Mouse (Mus musculus): ENCODE measurements at regions not wholly inside any gene's neighbourhood (a gene's known extent, or its start where the extent isn't known, plus 50 kb on each side); places are given as distances from the start of the nearest gene placed in this dataset.
A peak's percentile ranks its signal among the peaks of the same experiment; 100 is the strongest.

GRCm38 (mm10) chr4:107736866-107737265 lies 52.8 kb upstream of the Dmrtb1 start:
- no peak for DNase-seq (ENCODE audit: low spot score)
- no peak for TF ChIP-seq CTCF (IDR thresholded peaks at IDR 0.05; ENCODE audit: low read depth)
- Histone ChIP-seq H3K4me2 (ENCODE audit: low read depth, low read length) (no peak overlapping the region), H3K27ac (no peak overlapping the region), H3K9ac (replicated peaks; ENCODE audit: low read length) (no peak overlapping the region), H3K4me1 (ENCODE audit: insufficient read depth, low read length) (no peaks in the 10 kb centered on the region), H3K4me3 (ENCODE audit: low read length) (no peak overlapping the region), H3K27me3 (ENCODE audit: insufficient read depth, low read length) (no peaks in the 10 kb centered on the region; the same call in 1 of the 2 replicates), H3K9me3 (ENCODE audit: low read length) (no peaks in the 10 kb centered on the region), H3K36me3 (ENCODE audit: insufficient read depth, low read length) (no peaks in the 10 kb centered on the region)
- WGBS, result 88% methylated on average over 8 of the region's 8 CpGs
- no peak for ATAC-seq

- no peaks in the 10 kb centered on the region for H3K4me1 ChIP-seq (ENCODE audit: insufficient read depth, low read length)
- H3K4me3 ChIP-seq (ENCODE audit: low read length), result no peak overlapping the region
- no peaks in the 10 kb centered on the region for H3K9me3 ChIP-seq (ENCODE audit: low read length)
- no peak overlapping the region for H3K9ac ChIP-seq (replicated peaks; ENCODE audit: low read length)
- H3K36me3 ChIP-seq (ENCODE audit: insufficient read depth, low read length), result no peaks in the 10 kb centered on the region
- no peak overlapping the region for H3K27ac ChIP-seq
- ATAC-seq (peak; percentile 86), DNase-seq (ENCODE audit: low spot score) (peak; percentile 91)
- H3K27me3 ChIP-seq (ENCODE audit: insufficient read depth, low read length), result no peaks in the 10 kb centered on the region; the same call in 1 of the 2 replicates
- peak; percentile 98 for TF ChIP-seq CTCF (IDR thresholded peaks at IDR 0.05; ENCODE audit: low read depth)
- 6% methylated on average over 6 of the region's 6 CpGs for WGBS
- H3K4me2 ChIP-seq (ENCODE audit: low read depth, low read length), result no peak overlapping the region
Observed at GRCm38 (mm10) chr4:107737907-107738306, 53.9 kb upstream of the Dmrtb1 start.

- TF ChIP-seq CTCF (IDR thresholded peaks at IDR 0.05; ENCODE audit: low read depth), result no peak
- no peaks in the 10 kb centered on the region for H3K36me3 ChIP-seq (ENCODE audit: insufficient read depth, low read length)
- no peaks in the 10 kb centered on the region for H3K9me3 ChIP-seq (ENCODE audit: low read length)
- no peak overlapping the region for H3K4me3 ChIP-seq (ENCODE audit: low read length)
- H3K4me1 ChIP-seq (ENCODE audit: insufficient read depth, low read length), result no peaks in the 10 kb centered on the region
- H3K27me3 ChIP-seq (ENCODE audit: insufficient read depth, low read length), result no peaks in the 10 kb centered on the region; the same call in 1 of the 2 replicates
- no peak overlapping the region for H3K27ac ChIP-seq
- H3K4me2 ChIP-seq (ENCODE audit: low read depth, low read length), result no peak overlapping the region
- no peak for DNase-seq (ENCODE audit: low spot score)
- ATAC-seq, result no peak
- H3K9ac ChIP-seq (replicated peaks; ENCODE audit: low read length), result no peak overlapping the region
- 72% methylated on average over 9 of the region's 9 CpGs for WGBS
Observed at GRCm38 (mm10) chr4:107738776-107739175, 54.7 kb upstream of the Dmrtb1 start.

DNA sequence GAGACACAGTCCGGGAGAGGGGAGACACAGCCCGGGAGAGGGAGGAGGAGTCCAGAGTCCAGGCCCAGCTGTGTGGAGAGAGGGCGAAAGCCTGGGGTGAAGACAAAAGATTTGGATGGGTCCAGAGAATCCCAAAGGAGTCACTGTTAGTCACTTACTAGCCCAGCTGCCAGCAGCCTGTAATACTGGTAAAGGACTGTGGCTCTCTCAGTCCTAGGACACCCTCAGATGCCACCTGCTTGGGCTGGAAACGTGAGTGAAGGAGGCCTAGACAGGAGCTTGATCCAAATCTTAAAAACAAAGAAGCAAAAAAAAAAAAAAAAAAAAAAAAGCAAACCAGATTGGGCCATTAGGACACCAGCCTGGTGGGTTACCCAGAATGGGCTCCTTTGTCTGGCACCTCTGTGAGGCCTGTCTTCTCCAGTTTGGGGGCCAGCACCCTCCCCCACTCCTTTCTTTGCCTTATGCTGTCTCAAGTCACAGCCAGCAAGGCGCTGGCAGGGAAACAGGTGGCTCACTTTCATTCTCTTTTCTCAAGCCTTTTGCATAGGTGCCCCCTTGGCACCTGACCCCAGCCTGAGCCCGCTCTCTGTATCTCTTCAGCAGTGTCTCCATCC lies 55.9 kb upstream of the Dmrtb1 start:
- Histone ChIP-seq H3K27me3 (ENCODE audit: insufficient read depth, low read length) (no peaks in the 10 kb centered on the region; the same call in 1 of the 2 replicates), H3K36me3 (ENCODE audit: insufficient read depth, low read length) (no peaks in the 10 kb centered on the region), H3K9ac (replicated peaks; ENCODE audit: low read length) (no peak overlapping the region), H3K27ac (no peak overlapping the region), H3K4me2 (ENCODE audit: low read depth, low read length) (no peak overlapping the region), H3K9me3 (ENCODE audit: low read length) (no peaks in the 10 kb centered on the region), H3K4me3 (ENCODE audit: low read length) (no peak overlapping the region), H3K4me1 (ENCODE audit: insufficient read depth, low read length) (no peaks in the 10 kb centered on the region)
- TF ChIP-seq CTCF (IDR thresholded peaks at IDR 0.05; ENCODE audit: low read depth), result no peak
- WGBS, result 55% methylated on average over 6 of the region's 6 CpGs
- ATAC-seq (0 out of 2 replicates have a peak, but pooled peaks have one; percentile 16), DNase-seq (ENCODE audit: low spot score) (no peak)

DNA sequence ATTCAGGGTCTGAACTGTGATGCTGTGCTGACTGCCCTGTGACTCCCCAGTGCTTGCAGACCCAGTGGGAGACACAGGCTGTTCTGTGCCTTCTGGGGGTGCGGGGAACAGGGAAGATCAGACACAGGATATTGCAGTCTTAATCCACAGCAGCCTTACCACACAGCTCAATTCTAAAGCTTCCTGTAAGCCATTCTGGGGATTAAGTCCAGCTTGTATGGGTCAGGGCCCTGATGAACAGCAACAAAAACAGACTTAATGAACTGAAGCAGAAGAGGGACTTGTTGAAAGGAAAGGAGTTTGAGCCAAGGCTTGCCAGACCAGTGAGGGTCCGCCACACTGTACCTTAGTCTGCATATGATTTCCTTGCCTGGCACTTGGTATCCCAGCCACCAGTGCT lies 58.4 kb upstream of the Lrp8 start:
- Histone ChIP-seq H3K9me3 (ENCODE audit: low read length) (no peaks in the 10 kb centered on the region), H3K4me1 (ENCODE audit: insufficient read depth, low read length) (peaks cover 6% of the 10 kb centered on the region; the same call in 1 of the 2 replicates), H3K9ac (replicated peaks; ENCODE audit: low read length) (no peak overlapping the region), H3K27ac (no peak overlapping the region), H3K27me3 (ENCODE audit: insufficient read depth, low read length) (no peaks in the 10 kb centered on the region), H3K4me2 (ENCODE audit: low read depth, low read length) (no peak overlapping the region), H3K36me3 (ENCODE audit: insufficient read depth, low read length) (no peaks in the 10 kb centered on the region), H3K4me3 (ENCODE audit: low read length) (no peak overlapping the region)
- 69% methylated on average over 2 of the region's 2 CpGs for WGBS
- ATAC-seq (no peak), DNase-seq (ENCODE audit: low spot score) (no peak)
- TF ChIP-seq CTCF (IDR thresholded peaks at IDR 0.05; ENCODE audit: low read depth), result no peak

- no peak overlapping the region for H3K27ac ChIP-seq
- H3K4me3 ChIP-seq (ENCODE audit: low read length), result no peak overlapping the region
- DNase-seq (ENCODE audit: low spot score), result no peak
- H3K27me3 ChIP-seq (ENCODE audit: insufficient read depth, low read length), result no peaks in the 10 kb centered on the region
- no peaks in the 10 kb centered on the region for H3K36me3 ChIP-seq (ENCODE audit: insufficient read depth, low read length)
- WGBS, result 79% methylated on average over 3 of the region's 3 CpGs
- H3K4me2 ChIP-seq (ENCODE audit: low read depth, low read length), result no peak overlapping the region
- no peak for TF ChIP-seq CTCF (IDR thresholded peaks at IDR 0.05; ENCODE audit: low read depth)
- H3K9me3 ChIP-seq (ENCODE audit: low read length), result no peaks in the 10 kb centered on the region
- H3K9ac ChIP-seq (replicated peaks; ENCODE audit: low read length), result no peak overlapping the region
- H3K4me1 ChIP-seq (ENCODE audit: insufficient read depth, low read length), result peaks cover 6% of the 10 kb centered on the region; the same call in 1 of the 2 replicates
- ATAC-seq, result no peak
Observed at GRCm38 (mm10) chr4:107746366-107746765, 55.7 kb upstream of the Lrp8 start.

- Histone ChIP-seq H3K36me3 (ENCODE audit: insufficient read depth, low read length) (no peaks in the 10 kb centered on the region), H3K9me3 (ENCODE audit: low read length) (no peaks in the 10 kb centered on the region), H3K4me2 (ENCODE audit: low read depth, low read length) (no peak overlapping the region), H3K27me3 (ENCODE audit: insufficient read depth, low read length) (no peaks in the 10 kb centered on the region), H3K9ac (replicated peaks; ENCODE audit: low read length) (no peak overlapping the region), H3K4me3 (ENCODE audit: low read length) (no peak overlapping the region), H3K4me1 (ENCODE audit: insufficient read depth, low read length) (peaks cover 6% of the 10 kb centered on the region; the same call in 1 of the 2 replicates), H3K27ac (no peak overlapping the region)
- 86% methylated on average over 5 of the region's 5 CpGs for WGBS
- TF ChIP-seq CTCF (IDR thresholded peaks at IDR 0.05; ENCODE audit: low read depth), result no peak
- ATAC-seq (no peak), DNase-seq (ENCODE audit: low spot score) (no peak)
Observed at GRCm38 (mm10) chr4:107746923-107747431, 55.1 kb upstream of the Lrp8 start.
